Mouse (Mus musculus) fat pad, adult 2 months (tissue): ENCODE data around the gene Ctdsp1.
"Not testable (repeated sequence)": the region's sequence is repeated elsewhere in the genome, so short reads cannot be mapped to it uniquely, and the experiment has no call there.

ENCODE experiments used
- DNase-seq: peaks from one replicate; pipeline ENCODE4 v3.0.0-alpha.2; 2011; ENCODE audit warnings: low read depth, low spot score; ENCODE audit errors: extremely low read depth

Gene Ctdsp1

GRCm38 (mm10) chr1:74396456-74397222 is 5.3 kb downstream of the Ctdsp1 start:
- not testable (repeated sequence) for DNase-seq

- DNase-seq, result peak; percentile 62
Measured at GRCm38 (mm10) chr1:74397268-74397918, 6.1 kb downstream of the Ctdsp1 start.

GRCm38 (mm10) chr1:74397919-74398451 is 6.7 kb downstream of the Ctdsp1 start:
- DNase-seq, result no peak

- no peak for DNase-seq
Measured at GRCm38 (mm10) chr1:74400531-74400930, 9.2 kb downstream of the Ctdsp1 start.

- DNase-seq, result no peak
Measured at GRCm38 (mm10) chr1:74401015-74401702, 9.8 kb downstream of the Ctdsp1 start.

- DNase-seq, result no peak
Measured at GRCm38 (mm10) chr1:74404206-74404605, 12.9 kb downstream of the Ctdsp1 start.

GRCm38 (mm10) chr1:74408589-74409504 is 17.5 kb downstream of the Ctdsp1 start, which contains the start of gene Vil1:
Gene Vil1, plus strand, starts transcription at chr1:74409376.
- DNase-seq, result no peak

GRCm38 (mm10) chr1:74411753-74412325 is 20.5 kb downstream of the Ctdsp1 start:
- no peak for DNase-seq

GRCm38 (mm10) chr1:74412711-74413110 is 21.4 kb downstream of the Ctdsp1 start:
- DNase-seq, result no peak

GRCm38 (mm10) chr1:74415143-74415542 is 23.8 kb downstream of the Ctdsp1 start:
- DNase-seq, result no peak

- DNase-seq, result no peak
Measured at GRCm38 (mm10) chr1:74418747-74419439, 27.6 kb downstream of the Ctdsp1 start.

GRCm38 (mm10) chr1:74419440-74419794 is 28.1 kb downstream of the Ctdsp1 start:
- DNase-seq, result no peak

- DNase-seq, result no peak
Measured at GRCm38 (mm10) chr1:74423147-74423546, 31.8 kb downstream of the Ctdsp1 start.

GRCm38 (mm10) chr1:74425845-74426244 is 34.5 kb downstream of the Ctdsp1 start:
- DNase-seq, result no peak

- no peak for DNase-seq
Measured at GRCm38 (mm10) chr1:74433220-74433619, 41.9 kb downstream of the Ctdsp1 start.

GRCm38 (mm10) chr1:74434596-74434995 is 43.3 kb downstream of the Ctdsp1 start:
- no peak for DNase-seq

GRCm38 (mm10) chr1:74435563-74435962 is 44.3 kb downstream of the Ctdsp1 start:
- peak; percentile 14 for DNase-seq

- DNase-seq, result peak; percentile 31
Measured at GRCm38 (mm10) chr1:74437702-74438427, 46.6 kb downstream of the Ctdsp1 start.
